Mouse (Mus musculus) testis, adult 2 months (tissue): ENCODE measurements around the gene Tuba1c. TPM values are rescaled to one million over a fixed set of nuclear protein-coding genes. Genes with fewer than 3 reads are reported as not detected.
"Not testable (repeated sequence)": the region's sequence is repeated elsewhere in the genome, so short reads cannot be mapped to it uniquely, and the experiment has no call there.

Experiments
- H3K27ac ChIP-seq: fragments of 200-500 bp; 2 replicates; pipeline ENCODE4 v1.5.1; 2012; ENCODE audit warnings: low read depth, low read length; ENCODE audit not compliant: control insufficient read depth, insufficient read depth
- H3K27me3 ChIP-seq: fragments of 200-500 bp; 2 replicates; pipeline ENCODE4 v1.6.1; 2012; ENCODE audit warnings: mild to moderate bottlenecking, low read length, moderate library complexity; ENCODE audit not compliant: control insufficient read depth, insufficient read depth
- H3K36me3 ChIP-seq: fragments of 200-500 bp; 2 replicates; pipeline ENCODE4 v1.6.1; 2012; ENCODE audit warnings: mild to moderate bottlenecking, low read length; ENCODE audit not compliant: control insufficient read depth, insufficient read depth
- H3K4me1 ChIP-seq: fragments of 200-500 bp; 2 replicates; pipeline ENCODE4 v1.6.1; 2012; ENCODE audit warnings: low read length; ENCODE audit not compliant: control insufficient read depth, insufficient read depth
- H3K4me3 ChIP-seq: fragments of 200-500 bp; 2 replicates; pipeline ENCODE4 v1.5.1; 2012; ENCODE audit warnings: low read depth, mild to moderate bottlenecking, low read length, moderate library complexity, mixed read lengths; ENCODE audit not compliant: control insufficient read depth
- CTCF ChIP-seq: fragments of 200-500 bp; IDR thresholded peaks from 2 replicates; pipeline ENCODE4 v1.5.1; 2012; ENCODE audit warnings: low read depth, mild to moderate bottlenecking, inconsistent platforms, low read length, moderate library complexity; ENCODE audit not compliant: control insufficient read depth, insufficient read depth, insufficient replicate concordance
- POLR2A ChIP-seq: fragments of 200-500 bp; IDR thresholded peaks from 2 replicates; pipeline ENCODE4 v1.6.1; 2012; ENCODE audit warnings: low read depth, mild to moderate bottlenecking, inconsistent platforms, low read length, moderate library complexity; ENCODE audit not compliant: control insufficient read depth
- polyA plus RNA-seq: library from polyadenylated mRNA; depleted of rRNA; stranded (reverse); fragments of >200 nt; gene quantifications from 2 replicates; pipeline ENCODE4 v1.2.3, GENCODE M21; 2012

Gene Tuba1c
- polyA plus RNA-seq, 1 experiment: 227 TPM

GRCm38 (mm10) chr15:99038797-99039196 lies 9.1 kb downstream of the Tuba1c start:
- H3K27ac ChIP-seq: no peak overlapping the region
- no peak overlapping the region for H3K4me3 ChIP-seq
- no peaks in the 10 kb centered on the region for H3K36me3 ChIP-seq
- no peaks in the 10 kb centered on the region for H3K27me3 ChIP-seq
- peaks cover 8% of the 10 kb centered on the region for H3K4me1 ChIP-seq
- TF ChIP-seq POLR2A (no peak), CTCF (no peak)

DNA sequence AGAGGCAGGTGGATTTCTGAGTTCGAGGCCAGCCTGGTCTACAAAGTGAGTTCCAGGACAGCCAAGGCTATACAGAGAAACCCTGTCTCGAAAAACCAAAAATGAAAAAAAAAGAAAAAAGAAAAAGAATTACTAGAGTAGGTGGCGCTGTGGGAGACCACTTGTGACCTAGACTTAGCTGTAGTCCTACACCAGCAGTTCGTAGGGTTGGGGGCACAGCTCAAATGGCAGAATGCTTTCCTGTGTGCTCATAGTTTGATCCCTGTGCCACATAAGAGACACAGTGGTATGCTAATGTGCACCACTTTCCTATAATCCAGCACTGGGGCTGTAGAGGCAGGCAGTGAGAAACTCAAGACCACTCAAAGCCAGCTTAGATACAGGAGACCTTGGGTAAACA lies 9.6 kb downstream of the Tuba1c start:
- TF ChIP-seq POLR2A (no peak), CTCF (no peak)
- Histone ChIP-seq H3K4me3 (no peak overlapping the region), H3K4me1 (peaks cover 8% of the 10 kb centered on the region), H3K36me3 (no peaks in the 10 kb centered on the region), H3K27me3 (no peaks in the 10 kb centered on the region), H3K27ac (no peak overlapping the region)

DNA sequence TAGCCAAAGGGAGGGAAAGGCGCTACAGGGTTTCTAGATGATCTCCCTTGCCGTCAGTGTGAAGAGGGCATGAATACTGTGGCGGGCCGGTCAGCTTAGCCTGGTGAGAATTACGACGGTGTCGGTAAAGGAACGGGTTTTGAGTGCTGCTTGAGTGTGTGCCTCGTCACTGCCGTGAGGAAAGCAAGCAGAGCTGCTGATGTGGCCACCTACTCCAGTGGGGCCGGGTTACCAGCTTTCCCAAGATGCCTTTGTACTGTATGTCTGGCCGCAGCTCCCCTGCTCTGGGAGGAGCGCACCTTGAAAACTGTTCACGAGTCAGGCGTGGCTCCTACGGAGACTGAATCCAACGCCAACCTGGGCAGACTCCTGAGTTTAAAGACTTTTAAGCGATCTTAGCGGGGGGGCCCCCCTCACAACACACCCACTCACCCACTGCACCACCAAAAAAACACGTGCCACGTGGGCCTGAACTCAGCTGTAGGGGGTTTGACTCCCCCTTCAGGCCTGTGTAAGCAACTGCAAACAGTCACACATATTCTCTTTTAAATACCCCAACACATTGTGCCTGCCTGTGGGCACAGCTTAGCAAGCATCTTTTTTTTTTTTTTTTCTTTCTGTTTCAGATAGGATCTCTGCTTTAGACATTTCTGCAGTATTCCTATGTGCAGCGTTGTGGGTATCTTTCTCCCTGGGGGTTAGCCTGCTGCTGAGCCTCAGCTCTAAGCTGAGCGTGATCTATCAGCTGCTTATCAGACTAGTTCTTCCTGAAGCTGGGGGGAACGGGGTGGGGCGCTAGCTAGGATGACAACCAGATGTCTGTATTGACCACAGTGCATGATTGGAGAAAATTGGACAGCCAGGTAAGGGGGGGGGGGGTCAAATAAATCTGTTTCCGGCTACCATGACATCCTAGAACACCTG lies 10.6 kb downstream of the Tuba1c start:
- no peaks in the 10 kb centered on the region for H3K27me3 ChIP-seq
- H3K4me1 ChIP-seq: peaks cover 8% of the 10 kb centered on the region
- no peaks in the 10 kb centered on the region for H3K36me3 ChIP-seq
- H3K27ac ChIP-seq: no peak overlapping the region
- TF ChIP-seq POLR2A (no peak), CTCF (peak; percentile 42; the same call in 1 of the 2 replicates)
- no peak overlapping the region; the same call in 1 of the 2 replicates for H3K4me3 ChIP-seq

DNA sequence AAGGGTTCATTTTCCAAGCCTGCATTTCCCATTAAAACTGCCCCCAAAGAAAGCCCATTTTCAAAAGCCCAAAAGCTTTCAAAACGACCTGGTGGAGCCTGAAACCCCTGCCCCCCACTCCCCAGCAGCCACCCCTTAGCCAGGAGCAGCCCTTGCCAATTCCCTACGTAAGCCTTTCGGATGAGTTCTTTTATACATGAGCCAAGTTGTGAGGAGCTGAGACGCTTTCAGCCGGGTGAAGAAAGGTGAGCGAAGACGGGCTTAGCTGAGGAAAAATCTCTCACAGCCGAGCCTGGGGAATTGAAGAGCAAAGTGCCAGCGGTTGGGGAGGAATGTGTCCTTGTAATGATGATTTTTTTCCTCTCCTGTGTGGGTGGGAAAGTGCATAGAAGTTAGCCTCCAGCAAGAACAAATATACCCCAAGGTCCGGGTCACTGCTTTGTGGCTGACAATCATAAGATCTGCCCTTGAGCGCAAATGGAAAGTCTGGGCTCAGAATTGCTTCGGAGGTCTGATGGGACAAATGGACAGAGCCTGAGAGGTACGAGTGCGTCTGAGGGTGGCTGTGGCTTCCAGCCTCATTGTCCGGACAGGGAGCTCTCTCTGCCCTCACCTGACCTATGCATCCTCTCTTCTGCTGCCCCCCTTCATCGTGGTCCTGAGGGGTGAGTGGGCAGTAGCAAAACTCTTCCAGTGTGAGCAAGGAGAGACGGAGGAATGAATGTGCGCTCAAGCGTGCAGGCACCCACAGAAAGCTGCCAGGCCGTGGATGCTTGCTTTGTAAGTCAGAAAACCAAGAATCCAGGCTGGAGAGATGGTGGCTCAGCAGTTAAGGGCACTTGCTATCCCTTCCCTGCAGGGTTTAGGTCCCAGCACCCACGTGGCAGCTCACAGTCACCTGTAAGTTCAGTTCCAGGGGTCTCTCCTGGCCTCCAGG lies 11.5 kb downstream of the Tuba1c start:
- no peaks in the 10 kb centered on the region for H3K36me3 ChIP-seq
- peaks cover 8% of the 10 kb centered on the region for H3K4me1 ChIP-seq
- H3K4me3 ChIP-seq: no peak overlapping the region
- H3K27me3 ChIP-seq: no peaks in the 10 kb centered on the region
- peak overlapping the region; percentile 64 for H3K27ac ChIP-seq
- TF ChIP-seq CTCF: no peak
- no peak for TF ChIP-seq POLR2A

- Histone ChIP-seq H3K27ac (no peak overlapping the region), H3K4me1 (peaks cover 8% of the 10 kb centered on the region), H3K27me3 (no peaks in the 10 kb centered on the region), H3K4me3 (no peak overlapping the region), H3K36me3 (no peaks in the 10 kb centered on the region)
- TF ChIP-seq POLR2A (no peak), CTCF (no peak)
Observed at GRCm38 (mm10) chr15:99042334-99042733, 12.6 kb downstream of the Tuba1c start.

- Histone ChIP-seq H3K4me1 (peaks cover 7% of the 10 kb centered on the region), H3K4me3 (no peak overlapping the region), H3K27me3 (no peaks in the 10 kb centered on the region), H3K36me3 (no peaks in the 10 kb centered on the region), H3K27ac (no peak overlapping the region)
- no peak for TF ChIP-seq POLR2A
Observed at GRCm38 (mm10) chr15:99044854-99045253, 15.2 kb downstream of the Tuba1c start.

- not testable (repeated sequence) for H3K36me3 ChIP-seq, H3K4me3 ChIP-seq, H3K27me3 ChIP-seq, H3K27ac ChIP-seq, H3K4me1 ChIP-seq
Observed at GRCm38 (mm10) chr15:99045734-99046133, 16.0 kb downstream of the Tuba1c start.
